Mouse (Mus musculus) spleen, postnatal 4 days (tissue): ENCODE measurements at regions not wholly inside any gene's neighbourhood (a gene's known extent, or its start where the extent isn't known, plus 50 kb on each side); places are given as distances from the start of the nearest gene placed in this dataset.

Source experiments
- DNase-seq, 2 experiments: peaks; one replicate each; pipeline ENCODE4 v3.0.0; 2022; ENCODE audit warnings: low spot score in 2 of 2

GRCm38 (mm10) chr16:89625710-89626109, 54.7 kb upstream of the Krtap11-1 start:
- DNase-seq = no peak

- no peak for DNase-seq
These were observed 54.3 kb upstream of the Krtap11-1 start for GRCm38 (mm10) chr16:89625253-89625652.
